Mouse (Mus musculus) heart, embryonic 14.5 days (tissue): ENCODE results near the gene Gart. TPM values are rescaled to one million over a fixed set of nuclear protein-coding genes. Genes with fewer than 3 reads are reported as not detected.
"Not testable (repeated sequence)": the region's sequence is repeated elsewhere in the genome, so short reads cannot be mapped to it uniquely, and the experiment has no call there.

ENCODE experiments used
- ATAC-seq: fragments of 200-750 bp; cut with Nextera tagmentation; 2 replicates; pipeline ENCODE4 v1.8.0; 2017; ENCODE audit warnings: low read depth, moderate TSS enrichment; ENCODE audit not compliant: insufficient number of reproducible peaks, insufficient read depth, low FRiP score
- H3K27ac ChIP-seq, 2 experiments: fragments of 200-500 bp in 1 of 2; fragments of 300-500 bp in 1 of 2; sonication (generic) in 1 of 2; replicated peaks in 1 of 2; 2 replicates each; pipeline ENCODE4 v1.5.1; 2012 to 2014; ENCODE audit warnings: low read depth in 2 of 2, low read length in 2 of 2, control low read depth in 1 of 2, mild to moderate bottlenecking in 1 of 2, mixed read lengths in 1 of 2; ENCODE audit not compliant: control insufficient read depth in 1 of 2, insufficient read depth in 1 of 2
- H3K27me3 ChIP-seq: fragments of 300-500 bp; sonication (generic); 2 replicates; pipeline ENCODE4 v1.6.1; 2014; ENCODE audit warnings: mild to moderate bottlenecking, low read length, control low read depth; ENCODE audit not compliant: control insufficient read depth, insufficient read depth
- H3K36me3 ChIP-seq: fragments of 300-500 bp; sonication (generic); 2 replicates; pipeline ENCODE4 v1.6.1; 2014; ENCODE audit warnings: mild to moderate bottlenecking, control low read depth, low read length, mixed read lengths; ENCODE audit not compliant: control insufficient read depth, insufficient read depth
- H3K4me1 ChIP-seq, 2 experiments: fragments of 200-500 bp in 1 of 2; fragments of 300-500 bp in 1 of 2; sonication (generic) in 1 of 2; 2 replicates each; pipeline ENCODE4 v1.6.1; 2012 to 2014; ENCODE audit warnings: low read length in 2 of 2, control low read depth in 1 of 2, mixed read lengths in 1 of 2; ENCODE audit not compliant: control insufficient read depth in 2 of 2, insufficient read depth in 2 of 2
- H3K4me2 ChIP-seq: fragments of 300-500 bp; sonication (generic); 2 replicates; pipeline ENCODE4 v1.6.1; 2014; ENCODE audit warnings: mild to moderate bottlenecking, low read length
- H3K4me3 ChIP-seq, 2 experiments: fragments of 200-500 bp in 1 of 2; fragments of 300-500 bp in 1 of 2; sonication (generic) in 1 of 2; 2 replicates each; pipeline ENCODE4 v1.5.1; 2012 to 2014; ENCODE audit warnings: low read length in 2 of 2, mild to moderate bottlenecking in 2 of 2, control low read depth in 1 of 2, low read depth in 1 of 2, moderate library complexity in 1 of 2; ENCODE audit not compliant: control insufficient read depth in 1 of 2, insufficient read depth in 1 of 2
- H3K9ac ChIP-seq: fragments of 300-500 bp; sonication (generic); 2 replicates; pipeline ENCODE4 v1.6.1; 2014; ENCODE audit warnings: mild to moderate bottlenecking, low read length
- H3K9me3 ChIP-seq: fragments of 300-500 bp; sonication (generic); 2 replicates; pipeline ENCODE4 v1.6.1; 2016; ENCODE audit warnings: low read length, control low read depth; ENCODE audit not compliant: control insufficient read depth
- WGBS: fragments of 180-500 bp; shearing (Covaris S2); extraction: QIAGEN DNeasy Blood & Tissue Kit; methylation state at CpG from one replicate; pipeline ENCODE4 v1.1.7; 2014; 5-methylcytosine and 5-hydroxymethylcytosine counted together
- polyA plus RNA-seq: library from polyadenylated mRNA; unstranded; fragments of >200 nt; fragmentation: Nextera tagmentation; extraction: Ambion mirVana; gene quantifications from 2 replicates; pipeline ENCODE4 v1.2.1, GENCODE M21; 2014

Gene Gart
- polyA plus RNA-seq, 1 experiment from 2014 or later, result 56.2 TPM

DNA sequence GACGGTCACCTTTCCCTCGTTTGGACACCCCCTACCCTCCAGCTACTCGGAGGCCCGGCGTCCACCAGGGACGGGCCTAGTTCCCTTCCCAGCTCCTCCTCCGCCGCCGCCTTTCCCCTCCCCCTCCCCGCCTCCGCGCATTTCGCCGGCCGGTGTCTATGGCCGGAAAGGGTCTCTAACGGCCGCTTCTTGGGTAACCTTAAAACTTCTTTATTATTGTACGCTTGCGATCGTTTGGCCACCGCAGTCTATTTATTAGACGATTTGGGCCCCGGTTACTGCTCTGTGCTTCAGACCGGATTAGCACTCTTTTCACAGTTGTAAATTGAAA, 1.4 kb upstream of the Gart start:
- WGBS, result 0% methylated on average over 25 of the region's 25 CpGs
- ATAC-seq, result peak; percentile 65
- H3K9ac ChIP-seq, result peak overlapping the region; percentile 97
- H3K4me3 ChIP-seq, result peak overlapping the region; percentile 81 to 84
- peak overlapping the region; percentile 74 for H3K4me2 ChIP-seq
- H3K9me3 ChIP-seq, result no peaks in the 10 kb centered on the region
- peaks cover 17% of the 10 kb centered on the region for H3K36me3 ChIP-seq
- no peaks in the 10 kb centered on the region for H3K27me3 ChIP-seq
- peaks cover 2 to 9% of the 10 kb centered on the region in 2 experiments for H3K4me1 ChIP-seq
- peak overlapping the region; percentile 97 to 98 for H3K27ac ChIP-seq

GRCm38 (mm10) chr16:91647461-91648219, 888 bp upstream of the Gart start, which contains the start of gene Son:
Son (plus strand) TSS chr16:91647506.
- peak; percentile 94 for ATAC-seq

DNA sequence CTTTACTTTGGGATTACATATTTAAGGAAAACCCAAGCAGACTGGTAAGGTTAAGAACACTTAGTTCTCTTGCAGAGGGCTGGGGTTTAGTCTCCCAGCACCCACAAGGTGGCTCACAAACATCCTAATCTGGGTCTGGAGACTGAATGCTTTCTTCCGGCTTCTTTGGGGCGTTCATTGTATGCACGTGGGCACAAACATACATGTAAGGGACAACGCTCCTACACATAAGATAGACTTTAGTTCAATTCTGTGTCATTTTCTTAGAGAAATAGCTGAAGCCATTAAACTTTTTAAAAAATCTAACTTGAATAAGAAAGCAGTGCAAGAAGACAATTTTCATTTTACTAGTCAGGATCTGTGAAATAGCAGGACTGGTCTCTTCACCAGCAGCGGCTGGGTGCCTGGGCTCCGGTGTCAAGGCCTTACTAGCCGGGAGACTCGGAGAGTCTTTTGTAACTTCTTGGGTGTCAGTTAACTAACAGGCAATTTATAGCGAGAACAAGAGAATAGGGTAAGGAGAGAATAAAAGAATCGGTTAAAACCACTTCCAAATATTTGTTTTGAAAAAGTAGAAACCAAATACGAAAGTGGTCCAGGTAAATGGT, 653 bp downstream of the Gart start:
- WGBS, result 2% methylated on average over 11 of the region's 11 CpGs
- Histone ChIP-seq H3K36me3 (peaks cover 19% of the 10 kb centered on the region), H3K9ac (peak overlapping the region; percentile 80), H3K4me1 (peaks cover 2 to 9% of the 10 kb centered on the region in 2 experiments; a peak in 3 of 4 replicates), H3K4me2 (peak overlapping the region; percentile 92), H3K27ac (peak overlapping the region; percentile 62 to 97), H3K9me3 (no peaks in the 10 kb centered on the region), H3K4me3 (peak overlapping the region; percentile 79 to 84), H3K27me3 (no peaks in the 10 kb centered on the region)
- no peak for ATAC-seq

More at GRCm38 (mm10) chr16:91647461-91648219, 888 bp upstream of the Gart start, which contains the start of gene Son:
- Histone ChIP-seq H3K27me3 (no peaks in the 10 kb centered on the region), H3K9ac (peak within 1 kb of the TSS; percentile 97), H3K36me3 (peaks cover 19% of the 10 kb centered on the region), H3K4me1 (peaks cover 2 to 9% of the 10 kb centered on the region in 2 experiments), H3K27ac (peak within 1 kb of the TSS; percentile 97 to 98), H3K4me2 (peak within 1 kb of the TSS; percentile 92), H3K4me3 (peak within 1 kb of the TSS; percentile 81 to 84), H3K9me3 (no peaks in the 10 kb centered on the region)
- whole genome bisulfite sequencing, result under 1% methylated on average over 67 of the region's 70 CpGs

DNA sequence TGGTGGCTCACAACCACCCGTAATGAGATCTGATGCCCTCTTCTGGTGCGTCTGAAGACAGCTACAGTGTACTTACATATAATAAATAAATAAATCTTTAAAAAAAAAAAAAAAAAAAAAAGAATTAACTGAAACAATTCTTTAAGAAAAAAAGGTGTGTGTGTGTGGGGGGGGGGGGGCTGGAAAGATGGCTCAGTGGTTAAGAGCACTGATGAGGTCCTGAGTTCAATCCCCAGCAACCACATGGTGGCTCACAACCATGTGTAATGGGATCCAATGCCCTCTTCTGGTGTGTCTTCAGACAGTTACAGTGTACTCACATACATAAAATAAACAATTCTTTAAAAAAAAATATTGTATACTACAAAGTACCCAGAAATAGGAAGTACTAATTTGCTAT, 1.3 kb downstream of the Gart start:
- H3K9me3 ChIP-seq, H3K4me3 ChIP-seq, ATAC-seq, H3K27ac ChIP-seq, H3K27me3 ChIP-seq, H3K9ac ChIP-seq, H3K4me1 ChIP-seq: not testable (repeated sequence)
- Histone ChIP-seq H3K36me3 (peaks cover 25% of the 10 kb centered on the region), H3K4me2 (peak overlapping the region; percentile 92)
- no CpG with 5 or more reads among the region's 2 CpGs for WGBS

GRCm38 (mm10) chr16:91644901-91645300, 1.9 kb downstream of the Gart start:
- Histone ChIP-seq H3K27ac (no peak overlapping the region), H3K4me3 (no peak overlapping the region), H3K9ac (no peak overlapping the region), H3K4me1 (peaks cover 2 to 9% of the 10 kb centered on the region in 2 experiments; a peak in 3 of 4 replicates), H3K9me3 (no peaks in the 10 kb centered on the region), H3K4me2 (no peak overlapping the region), H3K36me3 (peaks cover 30% of the 10 kb centered on the region), H3K27me3 (no peaks in the 10 kb centered on the region)
- WGBS, result 88% methylated on average over 2 of the region's 2 CpGs
- ATAC-seq, result no peak

DNA sequence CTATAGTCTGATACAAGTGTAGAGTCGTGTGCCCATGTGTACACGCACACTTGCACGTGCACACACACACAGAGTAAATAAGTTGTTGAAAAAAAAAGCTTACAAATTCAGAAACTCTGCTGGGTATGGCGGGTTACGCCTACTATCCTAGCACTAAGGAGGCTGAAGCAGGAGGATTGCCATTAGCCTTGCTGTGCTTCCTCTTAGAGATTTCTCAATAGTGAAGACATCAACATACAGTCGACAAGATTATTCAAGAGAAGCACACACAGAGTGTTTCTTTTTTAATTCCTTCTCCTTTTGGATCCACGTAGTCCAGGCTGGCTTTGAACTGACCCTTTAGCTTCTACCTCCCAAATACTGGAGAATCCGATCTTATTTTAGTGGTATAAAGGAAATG, 6.6 kb downstream of the Gart start:
- Histone ChIP-seq H3K9ac (no peak overlapping the region), H3K9me3 (no peaks in the 10 kb centered on the region), H3K27me3 (no peaks in the 10 kb centered on the region), H3K4me2 (no peak overlapping the region), H3K36me3 (peaks cover 77% of the 10 kb centered on the region), H3K27ac (no peak overlapping the region), H3K4me1 (no peaks in the 10 kb centered on the region; a peak in 1 of 4 replicates), H3K4me3 (no peak overlapping the region)
- ATAC-seq, result no peak
- 93% methylated on average over 8 of the region's 8 CpGs for WGBS

GRCm38 (mm10) chr16:91639636-91640035, 7.1 kb downstream of the Gart start:
- H3K9ac ChIP-seq, result no peak overlapping the region
- H3K4me3 ChIP-seq, result no peak overlapping the region
- H3K27me3 ChIP-seq, result no peaks in the 10 kb centered on the region
- H3K9me3 ChIP-seq, result no peaks in the 10 kb centered on the region
- peaks cover 82% of the 10 kb centered on the region for H3K36me3 ChIP-seq
- WGBS, result 91% methylated on average over 2 of the region's 2 CpGs
- no peaks in the 10 kb centered on the region; a peak in 1 of 4 replicates for H3K4me1 ChIP-seq
- no peak for ATAC-seq
- no peak overlapping the region for H3K27ac ChIP-seq
- no peak overlapping the region for H3K4me2 ChIP-seq
